Mouse (Mus musculus) c-Kit-positive CD71-negative TER-119-negative erythroid progenitor cells, embryonic 14.5 days (primary cell): ENCODE data around the gene Ifi206.

Source experiments
- DNase-seq: peaks from one replicate; pipeline ENCODE4 v3.0.0-alpha.2; 2013; ENCODE audit warnings: low read depth

Ifi206 gene

GRCm38 (mm10) chr1:173418936-173419621 is 71.8 kb downstream of the Ifi206 start:
- no peak for DNase-seq

- DNase-seq, result no peak
These were observed 72.3 kb downstream of the Ifi206 start for GRCm38 (mm10) chr1:173418516-173418915.
